Mouse (Mus musculus): ENCODE data around the gene Hspa1b. TPM values are rescaled to one million over a fixed set of nuclear protein-coding genes. Genes with fewer than 3 reads are reported as not detected.
"Not testable (repeated sequence)": the region's sequence is repeated elsewhere in the genome, so short reads cannot be mapped to it uniquely, and the experiment has no call there.

The Hspa1b gene
- polyA plus RNA-seq, 1 experiment from 2014 or later, result 0.50 TPM

DNA sequence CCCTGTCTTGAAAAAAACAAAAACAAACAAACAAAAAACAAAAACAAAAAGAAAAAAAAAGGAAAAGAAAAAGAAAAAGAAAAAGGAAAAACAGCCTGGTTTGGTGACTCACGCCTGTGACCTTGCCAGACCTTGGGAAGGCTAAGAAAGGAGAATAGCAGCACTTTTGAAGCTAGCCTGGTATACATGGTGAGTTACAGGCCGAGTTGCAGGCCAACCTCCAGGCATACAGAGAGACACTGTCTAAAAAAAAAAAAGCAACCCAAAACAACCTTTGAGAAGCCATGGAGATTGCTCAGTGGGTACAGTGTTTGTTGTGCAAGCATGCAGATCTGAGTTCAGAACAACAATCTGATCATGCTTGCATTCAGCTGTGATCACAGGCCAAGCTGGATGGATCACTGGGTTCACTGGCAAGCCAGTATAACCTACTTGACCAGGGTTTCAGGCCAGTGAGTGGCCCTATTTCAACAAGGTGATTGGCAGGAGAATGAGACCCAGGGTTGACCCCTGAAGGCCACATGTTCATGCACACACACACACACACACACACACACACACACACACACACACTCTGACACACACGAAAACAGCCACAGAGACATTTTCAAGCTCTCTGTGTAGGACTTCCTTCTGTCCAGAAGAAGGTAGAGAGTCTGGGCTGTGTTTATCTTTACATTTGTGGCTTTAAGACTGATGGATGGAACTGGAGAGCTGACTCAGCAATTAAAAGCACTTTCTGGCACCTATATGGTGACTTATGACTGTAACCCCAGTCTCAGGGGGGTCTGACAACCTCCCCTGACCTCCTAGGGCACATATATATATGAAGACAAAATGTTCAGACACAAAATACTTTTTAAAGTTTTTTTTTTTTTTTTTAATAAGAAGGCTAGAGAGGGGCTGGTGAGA is 16.8 kb upstream of the Hspa1b start:
- H3K27me3 ChIP-seq (ENCODE audit: control insufficient read depth, insufficient read depth, low read length), result no peaks in the 10 kb centered on the region
- ATAC-seq (replicated peaks; ENCODE audit: insufficient number of reproducible peaks, low FRiP score, low TSS enrichment), result no peak
- 67% methylated on average over 3 of the region's 3 CpGs for WGBS (ENCODE audit: insufficient replicate concordance)

DNA sequence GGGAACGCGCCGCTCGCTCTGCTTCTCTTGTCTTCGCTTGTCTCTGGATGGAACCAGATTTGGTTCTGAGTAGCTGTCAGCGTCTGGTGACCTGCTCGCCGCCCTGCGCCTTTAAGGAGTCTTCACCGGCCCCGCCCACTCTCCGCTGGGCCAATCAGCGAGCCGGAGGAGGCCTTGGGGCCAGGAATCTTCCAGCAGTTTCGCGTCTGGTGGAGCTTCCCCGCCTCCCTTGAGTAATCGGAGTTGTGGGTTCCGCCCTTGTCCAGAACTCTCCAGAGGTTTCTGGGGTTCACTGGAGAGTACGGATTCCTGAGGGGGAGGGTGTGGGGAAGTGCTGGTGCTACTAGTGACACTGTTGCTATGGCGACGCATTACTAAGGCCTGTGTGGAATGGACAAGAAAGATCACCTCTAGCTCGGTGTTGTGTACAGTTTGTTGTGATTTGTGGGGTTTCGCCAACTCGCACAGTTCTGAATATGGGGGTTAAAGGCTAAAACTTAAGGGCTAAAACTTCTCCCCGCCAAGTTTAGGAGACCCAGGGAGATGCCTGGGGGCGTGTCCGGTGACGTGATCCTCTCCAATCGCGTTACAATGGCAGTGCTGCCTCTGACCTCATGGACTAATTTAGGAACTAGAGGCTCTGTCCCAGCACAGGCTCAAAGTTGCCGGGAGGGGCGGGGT is 13.2 kb upstream of the Hspa1b start, which contains the start of the genes Hspa1a and Hspa1l:
Hspa1a (minus strand) TSS at position 88 of the 681 bp plus-strand sequence.
Hspa1l (plus strand) TSS at position 635 of the 681 bp plus-strand sequence.
- Histone ChIP-seq H3K27ac (ENCODE audit: low read depth, low read length) (peak within 1 kb of the TSS; percentile 81), H3K4me2 (peak within 1 kb of the TSS; percentile 86), H3K9ac (ENCODE audit: low read depth, low read length) (peak within 1 kb of the TSS; percentile 18), H3K27me3 (ENCODE audit: control insufficient read depth, insufficient read depth, low read length) (peaks cover 24% of the 10 kb centered on the region), H3K4me3 (ENCODE audit: low read depth, low read length) (peak within 1 kb of the TSS; percentile 45)
- not testable (repeated sequence) for H3K9me3 ChIP-seq (replicated peaks; ENCODE audit: control insufficient read depth, low read length); H3K4me1 ChIP-seq (ENCODE audit: control insufficient read depth, insufficient read depth, low read length); H3K36me3 ChIP-seq (ENCODE audit: control insufficient read depth, insufficient read depth, low read length)
- WGBS (ENCODE audit: insufficient replicate concordance), result under 1% methylated on average over 25 of the region's 33 CpGs
- peak; percentile 84 for ATAC-seq (replicated peaks; ENCODE audit: insufficient number of reproducible peaks, low FRiP score, low TSS enrichment)

More for the DNA sequence above, 16.8 kb upstream of the Hspa1b start:
- no peak overlapping the region for H3K27ac ChIP-seq (ENCODE audit: low read depth, low read length)
- H3K4me2 ChIP-seq, result no peak overlapping the region
- no peaks in the 10 kb centered on the region for H3K9me3 ChIP-seq (replicated peaks; ENCODE audit: control insufficient read depth, low read length)
- peaks cover 2% of the 10 kb centered on the region for H3K4me1 ChIP-seq (ENCODE audit: control insufficient read depth, insufficient read depth, low read length)
- no peak overlapping the region for H3K9ac ChIP-seq (ENCODE audit: low read depth, low read length)
- H3K4me3 ChIP-seq (ENCODE audit: low read depth, low read length), result no peak overlapping the region
- no peaks in the 10 kb centered on the region for H3K36me3 ChIP-seq (ENCODE audit: control insufficient read depth, insufficient read depth, low read length)

DNA sequence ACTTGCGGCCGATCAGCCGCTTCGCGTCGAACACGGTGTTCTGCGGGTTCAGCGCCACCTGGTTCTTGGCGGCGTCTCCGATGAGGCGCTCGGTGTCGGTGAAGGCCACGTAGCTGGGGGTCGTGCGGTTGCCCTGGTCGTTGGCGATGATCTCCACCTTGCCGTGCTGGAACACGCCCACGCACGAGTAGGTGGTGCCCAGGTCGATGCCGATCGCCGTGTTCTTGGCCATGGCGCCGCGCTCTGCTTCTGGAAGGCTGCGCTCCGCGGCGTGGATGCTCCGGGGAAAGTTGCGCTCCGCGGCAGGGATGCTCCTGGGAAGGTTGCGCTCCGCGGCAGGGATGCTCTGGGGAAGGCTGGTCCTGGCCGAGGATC is 12.6 kb upstream of the Hspa1b start:
- Histone ChIP-seq H3K4me2 (peak overlapping the region; percentile 86), H3K27me3 (ENCODE audit: control insufficient read depth, insufficient read depth, low read length) (peaks cover 24% of the 10 kb centered on the region), H3K4me3 (ENCODE audit: low read depth, low read length) (peak overlapping the region; percentile 45)
- WGBS (ENCODE audit: insufficient replicate concordance), result under 1% methylated on average over 17 of the region's 43 CpGs
- H3K4me1 ChIP-seq (ENCODE audit: control insufficient read depth, insufficient read depth, low read length); H3K27ac ChIP-seq (ENCODE audit: low read depth, low read length); ATAC-seq (replicated peaks; ENCODE audit: insufficient number of reproducible peaks, low FRiP score, low TSS enrichment); H3K9me3 ChIP-seq (replicated peaks; ENCODE audit: control insufficient read depth, low read length); H3K36me3 ChIP-seq (ENCODE audit: control insufficient read depth, insufficient read depth, low read length); H3K9ac ChIP-seq (ENCODE audit: low read depth, low read length): not testable (repeated sequence)

DNA sequence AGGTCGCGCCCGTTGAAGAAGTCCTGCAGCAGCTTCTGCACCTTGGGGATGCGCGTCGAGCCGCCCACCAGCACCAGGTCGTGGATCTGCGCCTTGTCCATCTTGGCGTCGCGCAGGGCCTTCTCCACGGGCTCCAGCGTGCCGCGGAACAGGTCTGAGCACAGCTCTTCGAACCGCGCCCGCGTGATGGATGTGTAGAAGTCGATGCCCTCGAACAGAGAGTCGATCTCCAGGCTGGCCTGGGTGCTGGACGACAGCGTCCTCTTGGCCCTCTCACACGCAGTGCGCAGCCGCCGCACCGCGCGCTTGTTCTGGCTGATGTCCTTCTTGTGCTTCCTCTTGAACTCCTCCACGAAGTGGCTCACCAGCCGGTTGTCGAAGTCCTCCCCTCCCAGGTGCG is 11.8 kb upstream of the Hspa1b start:
- not testable (repeated sequence) for H3K4me3 ChIP-seq (ENCODE audit: low read depth, low read length); ATAC-seq (replicated peaks; ENCODE audit: insufficient number of reproducible peaks, low FRiP score, low TSS enrichment); H3K9me3 ChIP-seq (replicated peaks; ENCODE audit: control insufficient read depth, low read length); H3K27ac ChIP-seq (ENCODE audit: low read depth, low read length); H3K4me2 ChIP-seq; H3K9ac ChIP-seq (ENCODE audit: low read depth, low read length); H3K36me3 ChIP-seq (ENCODE audit: control insufficient read depth, insufficient read depth, low read length); H3K4me1 ChIP-seq (ENCODE audit: control insufficient read depth, insufficient read depth, low read length)
- 34% methylated on average over 19 of the region's 37 CpGs for WGBS (ENCODE audit: insufficient replicate concordance)
- H3K27me3 ChIP-seq (ENCODE audit: control insufficient read depth, insufficient read depth, low read length), result peaks cover 24% of the 10 kb centered on the region

DNA sequence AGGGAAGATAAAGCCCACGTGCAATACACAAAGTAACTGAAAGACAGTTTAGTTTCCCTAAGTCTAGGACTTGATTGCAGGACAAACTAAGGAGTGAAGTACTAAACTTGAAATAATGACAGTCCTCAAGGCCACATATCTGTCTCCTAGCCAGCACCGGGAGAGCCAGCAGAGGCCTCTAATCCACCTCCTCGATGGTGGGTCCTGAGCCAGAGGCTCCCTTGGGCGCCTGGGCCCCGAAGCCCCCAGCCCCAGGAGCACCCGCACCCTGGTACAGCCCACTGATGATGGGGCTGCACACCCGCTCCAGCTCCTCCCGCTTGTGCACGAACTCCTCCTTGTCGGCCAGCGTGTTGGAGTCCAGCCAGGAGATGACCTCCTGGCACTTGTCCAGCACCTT is 10.8 kb upstream of the Hspa1b start, which contains the start of gene Gm20481:
Gm20481 (plus strand) TSS at position 91 of the 400 bp plus-strand sequence.
- not testable (repeated sequence) for H3K9me3 ChIP-seq (replicated peaks; ENCODE audit: control insufficient read depth, low read length); ATAC-seq (replicated peaks; ENCODE audit: insufficient number of reproducible peaks, low FRiP score, low TSS enrichment); H3K36me3 ChIP-seq (ENCODE audit: control insufficient read depth, insufficient read depth, low read length); H3K27ac ChIP-seq (ENCODE audit: low read depth, low read length); H3K9ac ChIP-seq (ENCODE audit: low read depth, low read length); H3K4me1 ChIP-seq (ENCODE audit: control insufficient read depth, insufficient read depth, low read length); H3K4me2 ChIP-seq; H3K4me3 ChIP-seq (ENCODE audit: low read depth, low read length)
- H3K27me3 ChIP-seq (ENCODE audit: control insufficient read depth, insufficient read depth, low read length), result peaks cover 24% of the 10 kb centered on the region
- WGBS (ENCODE audit: insufficient replicate concordance), result 62% methylated on average over 6 of the region's 11 CpGs

DNA sequence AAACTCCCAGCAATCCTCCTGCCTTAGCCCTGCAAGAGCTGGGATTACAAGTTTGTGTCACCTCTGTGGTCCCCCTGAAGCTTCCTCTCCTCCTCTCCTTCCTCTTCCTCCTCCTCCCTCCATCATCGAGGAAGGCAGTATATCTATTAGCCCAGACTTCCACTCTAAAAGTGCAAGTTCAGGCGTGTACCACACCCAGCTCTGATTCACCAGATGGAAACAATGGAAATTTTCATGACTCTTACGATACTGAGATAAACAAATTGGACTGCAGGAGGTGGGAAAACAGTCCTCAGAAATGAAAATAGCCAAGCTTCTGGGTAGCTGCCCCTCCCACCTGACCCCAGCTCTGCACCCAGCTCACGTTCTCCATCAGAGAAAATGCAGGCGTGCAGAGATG is 6.6 kb upstream of the Hspa1b start:
- H3K27ac ChIP-seq (ENCODE audit: low read depth, low read length), result no peak overlapping the region
- peaks cover 24% of the 10 kb centered on the region for H3K27me3 ChIP-seq (ENCODE audit: control insufficient read depth, insufficient read depth, low read length)
- no peak overlapping the region for H3K4me2 ChIP-seq
- no peak for ATAC-seq (replicated peaks; ENCODE audit: insufficient number of reproducible peaks, low FRiP score, low TSS enrichment)
- 61% methylated on average over 5 of the region's 5 CpGs for WGBS (ENCODE audit: insufficient replicate concordance)
- H3K4me1 ChIP-seq (ENCODE audit: control insufficient read depth, insufficient read depth, low read length), result no peaks in the 10 kb centered on the region
- no peak overlapping the region for H3K4me3 ChIP-seq (ENCODE audit: low read depth, low read length)
- no peak overlapping the region for H3K9ac ChIP-seq (ENCODE audit: low read depth, low read length)
- no peaks in the 10 kb centered on the region for H3K36me3 ChIP-seq (ENCODE audit: control insufficient read depth, insufficient read depth, low read length)
- no peaks in the 10 kb centered on the region for H3K9me3 ChIP-seq (replicated peaks; ENCODE audit: control insufficient read depth, low read length)

DNA sequence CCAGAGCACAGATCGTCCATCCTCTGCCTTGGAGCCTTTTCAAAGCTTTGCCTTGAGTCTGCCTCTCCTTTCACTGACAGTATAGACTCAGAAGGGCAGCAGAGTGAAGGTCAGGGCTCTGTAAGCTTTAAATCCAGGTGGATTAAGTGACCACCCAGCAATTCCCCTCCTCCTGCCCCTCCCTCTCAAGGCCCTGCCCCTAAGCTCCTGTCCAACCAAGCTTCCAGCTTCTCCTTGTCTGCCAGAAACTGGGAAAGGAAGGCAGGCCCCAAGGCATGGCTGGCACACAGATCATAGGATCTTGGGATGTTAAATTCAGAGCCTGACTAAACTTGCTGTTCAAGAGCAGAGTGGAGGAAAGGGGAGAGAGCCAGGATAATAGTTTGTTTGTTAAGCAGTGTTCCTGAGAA is 5.6 kb upstream of the Hspa1b start:
- Histone ChIP-seq H3K27ac (ENCODE audit: low read depth, low read length) (no peak overlapping the region), H3K36me3 (ENCODE audit: control insufficient read depth, insufficient read depth, low read length) (no peaks in the 10 kb centered on the region), H3K4me2 (no peak overlapping the region), H3K27me3 (ENCODE audit: control insufficient read depth, insufficient read depth, low read length) (peaks cover 21% of the 10 kb centered on the region), H3K9ac (ENCODE audit: low read depth, low read length) (no peak overlapping the region), H3K4me3 (ENCODE audit: low read depth, low read length) (no peak overlapping the region), H3K9me3 (replicated peaks; ENCODE audit: control insufficient read depth, low read length) (no peaks in the 10 kb centered on the region), H3K4me1 (ENCODE audit: control insufficient read depth, insufficient read depth, low read length) (peaks cover 7% of the 10 kb centered on the region; the same call in 1 of the 2 replicates)
- WGBS (ENCODE audit: insufficient replicate concordance), result 14% methylated on average over 1 of the region's 1 CpGs
- no peak for ATAC-seq (replicated peaks; ENCODE audit: insufficient number of reproducible peaks, low FRiP score, low TSS enrichment)

DNA sequence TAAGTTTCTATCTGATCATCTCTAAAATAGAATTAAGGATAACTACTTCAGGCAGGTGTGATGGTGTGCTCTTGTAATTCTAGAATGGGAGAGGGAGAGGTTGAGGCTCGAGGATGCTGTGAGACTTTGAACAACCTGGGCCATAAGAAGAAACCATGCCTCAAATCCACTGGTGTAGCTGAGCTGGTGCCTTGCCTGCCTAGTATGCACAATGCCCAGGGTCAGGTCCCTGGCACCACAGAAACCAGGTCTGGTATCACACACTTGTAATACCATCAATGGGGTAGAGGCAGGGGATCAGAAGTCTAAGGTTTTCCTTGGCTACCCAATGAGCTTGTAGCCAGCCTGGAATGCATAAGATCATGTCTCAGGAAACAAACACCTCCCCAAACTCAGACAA is 3.8 kb upstream of the Hspa1b start:
- Histone ChIP-seq H3K4me3 (ENCODE audit: low read depth, low read length) (no peak overlapping the region), H3K9me3 (replicated peaks; ENCODE audit: control insufficient read depth, low read length) (no peaks in the 10 kb centered on the region), H3K9ac (ENCODE audit: low read depth, low read length) (no peak overlapping the region), H3K4me1 (ENCODE audit: control insufficient read depth, insufficient read depth, low read length) (peaks cover 7% of the 10 kb centered on the region; the same call in 1 of the 2 replicates), H3K36me3 (ENCODE audit: control insufficient read depth, insufficient read depth, low read length) (no peaks in the 10 kb centered on the region), H3K27ac (ENCODE audit: low read depth, low read length) (no peak overlapping the region), H3K27me3 (ENCODE audit: control insufficient read depth, insufficient read depth, low read length) (peaks cover 4% of the 10 kb centered on the region; the same call in 1 of the 2 replicates), H3K4me2 (no peak overlapping the region)
- ATAC-seq (replicated peaks; ENCODE audit: insufficient number of reproducible peaks, low FRiP score, low TSS enrichment), result no peak
- WGBS (ENCODE audit: insufficient replicate concordance), result 64% methylated on average over 1 of the region's 1 CpGs

Measured in heart, embryonic 11.5 days (tissue).